Mouse (Mus musculus) Patski (cell line): ENCODE measurements at regions not wholly inside any gene's neighbourhood (a gene's known extent, or its start where the extent isn't known, plus 50 kb on each side); places are given as distances from the start of the nearest gene placed in this dataset.

Experiments
- ATAC-seq: fragments of 100-300 bp; one replicate; pipeline ENCODE4 v1.8.0; 2021
- CTCF ChIA-PET: fragments of 350-600 bp; sonication (Branson Sonifier 250); formaldehyde crosslinking; loops from one replicate; lab custom pipeline; 2022; ENCODE audit warnings: inconsistent platforms; lab: Charles Lee
- POLR2A ChIA-PET: fragments of 350-600 bp; sonication (Branson Sonifier 250); formaldehyde crosslinking; loops from one replicate; lab custom pipeline; 2022; ENCODE audit warnings: antibody characterized with exemption, inconsistent platforms; lab: Charles Lee
- DNase-seq: peaks from one replicate; pipeline ENCODE4 v3.0.0-alpha.2; 2011; ENCODE audit warnings: low read depth, low spot score
- H3K27me3 ChIP-seq: fragments of 371-371 bp; one replicate; pipeline ENCODE4 v1.5.1; 2021
- CTCF ChIP-seq: fragments of 100-300 bp; IDR thresholded peaks from one replicate; pipeline ENCODE4 v1.5.1; 2021
- in situ Hi-C: fragments of 300-500 bp; cut with MboI; formaldehyde crosslinking; loops from 3 replicates; pipeline ENCODE4 v1.11.1; 2018; ENCODE audit warnings: low pct_unique_long_range_greater_than_20kb, mixed read lengths

- DNase-seq (no peak), ATAC-seq (no peak)
- no peaks in the 10 kb centered on the region for H3K27me3 ChIP-seq
- ChIA-PET POLR2A (no interaction called here), CTCF (no interaction called here)
- no peak for TF ChIP-seq CTCF
- in situ Hi-C loops = no loop called here
Measured at GRCm38 (mm10) chr1:157705364-157705763, 198.8 kb downstream of the Sec16b start.

- ChIA-PET POLR2A (no interaction called here), CTCF (no interaction called here)
- H3K27me3 ChIP-seq = no peaks in the 10 kb centered on the region
- in situ Hi-C loops = no loop called here
- no peak for DNase-seq
- TF ChIP-seq CTCF = no peak
- no peak for ATAC-seq
Measured at GRCm38 (mm10) chr1:157707256-157707655, 200.7 kb downstream of the Sec16b start.

- ChIA-PET POLR2A (no interaction called here), CTCF (no interaction called here)
- DNase-seq (no peak), ATAC-seq (no peak)
- no peaks in the 10 kb centered on the region for H3K27me3 ChIP-seq
- in situ Hi-C loops = no loop called here
- no peak for TF ChIP-seq CTCF
Measured at GRCm38 (mm10) chr1:157709117-157709516, 202.6 kb downstream of the Sec16b start.

GRCm38 (mm10) chr1:157710870-157711269 lies 204.3 kb downstream of the Sec16b start:
- TF ChIP-seq CTCF = no peak
- in situ Hi-C loops = no loop called here
- ATAC-seq = no peak

GRCm38 (mm10) chr1:157712519-157712918 lies 206.0 kb downstream of the Sec16b start:
- no peaks in the 10 kb centered on the region for H3K27me3 ChIP-seq
- DNase-seq (no peak), ATAC-seq (no peak)
- in situ Hi-C loops = no loop called here
- ChIA-PET CTCF (no interaction called here), POLR2A (no interaction called here)
- no peak for TF ChIP-seq CTCF

More at GRCm38 (mm10) chr1:157710870-157711269, 204.3 kb downstream of the Sec16b start:
- POLR2A ChIA-PET = no interaction called here
- H3K27me3 ChIP-seq = no peaks in the 10 kb centered on the region
- CTCF ChIA-PET = no interaction called here
- DNase-seq = no peak

GRCm38 (mm10) chr1:157713851-157714250 lies 207.3 kb downstream of the Sec16b start:
- ATAC-seq = no peak
- ChIA-PET POLR2A (no interaction called here), CTCF (no interaction called here)
- in situ Hi-C loops = no loop called here
- DNase-seq = no peak
- no peak for TF ChIP-seq CTCF
- no peaks in the 10 kb centered on the region for H3K27me3 ChIP-seq

DNA sequence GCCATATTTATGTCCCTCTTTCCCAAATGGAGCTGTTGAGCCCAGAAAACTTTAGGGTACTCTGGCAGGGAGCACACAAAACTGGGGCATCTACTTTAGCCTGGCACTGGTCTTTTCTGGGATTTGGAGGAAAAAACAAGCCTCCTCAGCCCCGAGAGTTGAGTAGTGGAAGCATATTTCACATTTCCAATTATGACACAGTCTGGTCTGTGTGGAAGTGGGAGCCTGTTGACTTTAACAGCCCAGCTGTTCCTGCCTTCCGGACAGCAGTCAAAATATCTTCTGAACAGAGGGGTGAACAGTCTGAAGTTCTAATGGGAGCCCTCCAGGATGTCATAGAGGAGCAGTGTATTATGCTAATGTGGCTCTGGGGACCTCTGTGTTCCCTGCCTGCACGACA lies 209.1 kb downstream of the Sec16b start:
- in situ Hi-C loops = no loop called here
- H3K27me3 ChIP-seq = no peaks in the 10 kb centered on the region
- no peak for ATAC-seq
- CTCF ChIA-PET = no interaction called here
- TF ChIP-seq CTCF = no peak
- DNase-seq = no peak
- POLR2A ChIA-PET = no interaction called here

- in situ Hi-C loops = no loop called here
- POLR2A ChIA-PET = no interaction called here
- DNase-seq (no peak), ATAC-seq (no peak)
- H3K27me3 ChIP-seq = no peaks in the 10 kb centered on the region
- TF ChIP-seq CTCF = no peak
- CTCF ChIA-PET = no interaction called here
Measured at GRCm38 (mm10) chr1:157717131-157717530, 210.6 kb downstream of the Sec16b start.

GRCm38 (mm10) chr1:157721946-157722345 lies 215.4 kb downstream of the Sec16b start:
- ChIA-PET CTCF (no interaction called here), POLR2A (no interaction called here)
- H3K27me3 ChIP-seq = no peaks in the 10 kb centered on the region
- no peak for TF ChIP-seq CTCF
- in situ Hi-C loops = no loop called here
- DNase-seq = no peak
- ATAC-seq = no peak

DNA sequence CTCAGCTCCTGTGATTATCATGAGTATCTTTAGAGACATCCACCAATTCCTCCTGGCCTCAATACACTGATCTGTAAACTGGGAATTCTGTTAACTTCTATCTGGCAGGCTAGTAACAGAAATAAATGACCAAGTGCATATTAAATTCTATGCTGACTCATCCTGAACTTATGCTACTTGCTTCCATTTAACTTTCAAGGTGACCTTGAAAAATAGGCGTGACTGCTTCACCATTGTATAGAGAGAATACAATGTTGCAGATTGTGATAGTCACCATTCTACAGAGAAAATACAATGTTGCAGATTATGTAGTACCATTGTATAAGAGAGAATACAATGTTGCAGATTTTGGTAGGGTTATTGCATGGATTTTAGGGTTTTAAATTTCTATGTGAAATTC lies 224.6 kb downstream of the Sec16b start:
- H3K27me3 ChIP-seq = no peaks in the 10 kb centered on the region
- ATAC-seq = no peak
- in situ Hi-C loops = no loop called here
- POLR2A ChIA-PET = no interaction called here
- CTCF ChIA-PET = no interaction called here
- no peak for TF ChIP-seq CTCF
- DNase-seq = no peak

DNA sequence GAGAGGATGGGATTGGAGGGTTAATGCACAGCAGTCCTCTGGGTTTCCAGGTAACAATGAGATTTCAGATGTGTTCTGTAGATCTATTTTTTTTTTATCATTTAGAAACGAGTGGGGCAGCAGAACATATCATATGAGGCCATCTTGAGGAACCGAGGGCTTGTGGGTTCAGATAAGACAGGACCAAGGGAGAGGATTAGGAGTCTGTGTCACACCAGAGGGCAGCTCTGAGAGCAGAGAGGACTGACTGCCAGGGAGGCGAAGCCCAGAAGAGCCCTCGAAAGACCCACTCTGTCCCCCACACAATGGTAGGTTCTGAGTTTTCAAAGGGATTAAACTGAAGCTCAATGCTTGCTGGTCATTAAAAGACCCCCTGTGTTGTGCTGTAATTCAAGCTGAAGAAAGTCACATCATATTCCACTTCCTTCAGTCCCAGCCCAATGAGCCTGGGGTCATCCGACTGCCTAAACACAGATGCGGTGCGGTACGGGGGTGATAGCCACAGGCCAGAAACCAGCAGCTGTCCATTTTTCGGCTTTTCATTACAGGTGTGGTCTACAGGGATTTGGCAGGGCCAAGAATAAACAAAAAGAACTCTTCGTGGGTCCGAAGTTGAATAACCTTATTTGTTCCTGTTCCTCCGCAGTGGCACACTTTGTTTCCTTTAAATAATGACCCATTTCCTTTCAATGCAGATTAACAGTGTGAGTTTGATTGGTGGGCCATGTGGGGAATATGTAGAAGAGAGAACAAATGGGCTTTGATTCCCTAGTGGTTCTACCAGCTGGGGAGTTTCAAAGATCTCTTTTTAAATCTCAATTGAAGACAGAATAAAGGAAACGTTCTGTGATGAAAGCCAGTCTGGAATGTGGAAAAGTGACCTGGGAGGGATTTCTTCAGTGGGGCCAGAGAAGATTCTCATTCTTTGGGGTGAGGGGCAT lies 234.5 kb downstream of the Sec16b start:
- CTCF ChIA-PET = no interaction called here

More for the DNA sequence above, 234.5 kb downstream of the Sec16b start:
- H3K27me3 ChIP-seq = no peaks in the 10 kb centered on the region
- no peak for DNase-seq
- TF ChIP-seq CTCF = no peak
- POLR2A ChIA-PET = no interaction called here
- no peak for ATAC-seq
- in situ Hi-C loops = loop anchor here (10.0 kb wide), 1 partner anchor 186 kb away; no protein-coding TSS in a partner anchor
